Mouse (Mus musculus) forebrain, embryonic 11.5 days (tissue): ENCODE measurements around the gene Kctd11. TPM values are rescaled to one million over a fixed set of nuclear protein-coding genes. Genes with fewer than 3 reads are reported as not detected.

ENCODE experiments used
- ATAC-seq: fragments of 200-750 bp; cut with Nextera tagmentation; replicated peaks from 2 replicates; pipeline ENCODE4 v1.8.0; 2017; ENCODE audit warnings: moderate TSS enrichment; ENCODE audit not compliant: low FRiP score
- DNase-seq: peaks from one replicate; pipeline ENCODE4 v3.0.0-alpha.2; 2017; ENCODE audit warnings: low spot score
- H3K27ac ChIP-seq: fragments of 300-500 bp; sonication (generic); 2 replicates; pipeline ENCODE4 v1.5.1; 2014; ENCODE audit warnings: low read depth, low read length
- H3K27me3 ChIP-seq: fragments of 300-500 bp; sonication (generic); 2 replicates; pipeline ENCODE4 v1.6.1; 2014; ENCODE audit warnings: mild to moderate bottlenecking, low read length, mixed read lengths; ENCODE audit not compliant: control insufficient read depth, insufficient read depth
- H3K36me3 ChIP-seq: fragments of 300-500 bp; sonication (generic); 2 replicates; pipeline ENCODE4 v1.6.1; 2014; ENCODE audit warnings: mild to moderate bottlenecking, low read length, moderate library complexity, mixed read lengths; ENCODE audit not compliant: control insufficient read depth, insufficient read depth
- H3K4me1 ChIP-seq: fragments of 300-500 bp; sonication (generic); replicated peaks from 2 replicates; pipeline ENCODE4 v1.6.1; 2014; ENCODE audit warnings: low read length, mixed read lengths; ENCODE audit not compliant: control insufficient read depth, insufficient read depth
- H3K4me2 ChIP-seq: fragments of 300-500 bp; sonication (generic); 2 replicates; pipeline ENCODE4 v1.6.1; 2014; ENCODE audit warnings: low read depth, mild to moderate bottlenecking, low read length, moderate library complexity, mixed read lengths; ENCODE audit not compliant: severe bottlenecking
- H3K4me3 ChIP-seq: fragments of 300-500 bp; sonication (generic); 2 replicates; pipeline ENCODE4 v1.5.1; 2014; ENCODE audit warnings: low read depth, low read length
- H3K9ac ChIP-seq: fragments of 300-500 bp; sonication (generic); 2 replicates; pipeline ENCODE4 v1.6.1; 2014; ENCODE audit warnings: low read length
- H3K9me3 ChIP-seq: fragments of 300-500 bp; sonication (generic); 2 replicates; pipeline ENCODE4 v1.6.1; 2016; ENCODE audit warnings: low read length, mixed read lengths; ENCODE audit not compliant: control insufficient read depth
- WGBS: fragments of 180-500 bp; shearing (Covaris S2); extraction: QIAGEN DNeasy Blood & Tissue Kit; methylation state at CpG from one replicate; pipeline ENCODE4 v1.1.7; 2014; 5-methylcytosine and 5-hydroxymethylcytosine counted together
- polyA plus RNA-seq: library from polyadenylated mRNA; unstranded; fragments of >200 nt; fragmentation: Nextera tagmentation; extraction: Ambion mirVana; gene quantifications from 2 replicates; pipeline ENCODE4 v1.2.1, GENCODE M21; 2014

Gene Kctd11
- polyA plus RNA-seq, 1 experiment from 2014 or later, result 3.0 TPM

DNA sequence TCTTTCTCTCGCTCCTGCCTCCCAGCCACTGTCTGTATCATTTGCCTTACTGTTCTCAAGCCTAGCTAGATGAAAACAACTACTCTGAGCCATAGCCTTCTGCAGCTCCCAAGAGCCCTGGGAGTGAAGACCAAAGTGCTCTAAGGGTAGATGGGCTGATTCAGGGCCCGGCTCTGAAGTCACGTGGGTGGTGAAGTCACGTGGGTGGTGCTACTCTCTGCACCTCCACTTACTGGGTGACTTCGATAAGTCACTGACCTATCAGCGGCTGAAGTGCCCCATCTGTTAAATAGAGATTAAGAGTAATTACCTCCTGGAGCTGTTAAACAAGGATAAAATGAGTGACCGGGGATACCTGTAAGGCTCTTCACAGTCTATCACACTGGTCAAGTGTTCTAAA is 27.2 kb downstream of the Kctd11 start:
- no peak for DNase-seq
- Histone ChIP-seq H3K36me3 (peaks cover 3% of the 10 kb centered on the region; the same call in 1 of the 2 replicates), H3K9me3 (no peaks in the 10 kb centered on the region), H3K27ac (no peak overlapping the region), H3K27me3 (peaks cover 9% of the 10 kb centered on the region; the same call in 1 of the 2 replicates), H3K4me1 (no peaks in the 10 kb centered on the region), H3K4me2 (no peak overlapping the region), H3K9ac (no peak overlapping the region), H3K4me3 (no peak overlapping the region)
- no peak for ATAC-seq
- 79% methylated on average over 7 of the region's 7 CpGs for WGBS

DNA sequence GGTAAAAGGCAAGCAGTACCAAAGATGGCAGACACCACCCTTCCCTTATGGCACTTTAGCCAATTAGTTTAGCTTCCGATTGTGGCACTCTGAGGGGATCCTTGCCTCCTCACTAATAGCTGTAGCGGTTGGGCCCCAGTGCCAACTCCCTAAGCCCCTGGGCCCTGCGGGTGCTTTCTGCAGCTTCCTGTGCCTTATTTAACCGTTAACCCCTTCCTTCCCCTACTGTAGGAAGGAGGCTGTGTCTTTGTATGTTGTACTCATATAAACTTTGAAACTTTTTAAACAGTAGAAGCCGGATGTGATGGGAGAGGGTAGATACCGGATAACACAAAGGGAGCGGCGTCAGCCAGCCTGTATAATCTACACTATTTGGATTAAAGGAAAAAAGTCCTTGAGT is 30.5 kb downstream of the Kctd11 start:
- Histone ChIP-seq H3K9me3 (no peaks in the 10 kb centered on the region), H3K4me1 (peaks cover 5% of the 10 kb centered on the region; the same call in 1 of the 2 replicates), H3K36me3 (peaks cover 3% of the 10 kb centered on the region; the same call in 1 of the 2 replicates), H3K4me3 (no peak overlapping the region), H3K27ac (no peak overlapping the region), H3K27me3 (no peaks in the 10 kb centered on the region), H3K4me2 (no peak overlapping the region), H3K9ac (no peak overlapping the region)
- ATAC-seq (no peak), DNase-seq (no peak)
- WGBS, result 82% methylated on average over 8 of the region's 8 CpGs

DNA sequence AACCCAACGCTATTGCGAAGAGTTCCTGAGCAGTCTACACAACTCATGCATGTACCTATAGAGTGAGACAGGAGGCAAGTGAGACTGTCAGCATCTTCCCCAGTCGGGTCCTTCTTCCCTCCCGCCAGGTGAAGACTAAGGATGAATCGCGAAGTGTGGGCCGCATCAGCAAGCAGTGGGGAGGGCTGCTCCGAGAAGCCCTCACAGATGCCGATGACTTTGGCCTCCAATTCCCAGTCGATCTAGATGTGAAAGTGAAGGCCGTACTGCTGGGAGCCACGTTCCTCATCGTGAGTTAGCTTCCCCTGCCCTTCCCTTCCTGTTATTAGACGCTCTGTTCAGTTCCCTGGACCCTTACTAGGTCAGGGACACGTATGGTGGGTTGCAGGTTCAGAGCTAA is 31.3 kb downstream of the Kctd11 start:
- no peak overlapping the region for H3K9ac ChIP-seq
- peaks cover 3% of the 10 kb centered on the region; the same call in 1 of the 2 replicates for H3K36me3 ChIP-seq
- 94% methylated on average over 15 of the region's 15 CpGs for WGBS
- H3K4me3 ChIP-seq, result no peak overlapping the region
- H3K9me3 ChIP-seq, result no peaks in the 10 kb centered on the region
- H3K27me3 ChIP-seq, result no peaks in the 10 kb centered on the region
- ATAC-seq, result no peak
- no peak for DNase-seq
- H3K4me1 ChIP-seq, result peaks cover 5% of the 10 kb centered on the region; the same call in 1 of the 2 replicates
- no peak overlapping the region for H3K27ac ChIP-seq
- H3K4me2 ChIP-seq, result no peak overlapping the region

DNA sequence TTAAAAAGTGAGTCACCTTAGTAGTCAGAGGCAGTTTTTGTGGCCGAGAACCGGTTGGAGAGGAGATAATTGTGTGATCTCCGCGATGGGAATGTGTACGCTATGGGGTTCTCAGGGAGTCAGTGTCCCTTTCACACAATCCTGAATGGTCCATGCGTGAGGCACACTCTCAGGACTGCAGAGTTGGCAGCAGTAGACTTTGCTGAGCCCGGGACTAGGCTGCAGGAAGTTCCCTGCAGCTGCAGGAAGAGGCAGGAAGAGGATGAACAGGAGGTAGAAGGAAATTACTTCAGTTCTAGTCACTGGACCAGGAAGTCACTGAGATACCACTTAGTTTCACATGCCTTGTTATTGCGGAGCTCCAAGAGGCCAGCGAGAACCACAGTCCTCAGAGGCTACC is 32.1 kb downstream of the Kctd11 start:
- Histone ChIP-seq H3K27ac (no peak overlapping the region), H3K4me1 (peaks cover 5% of the 10 kb centered on the region; the same call in 1 of the 2 replicates)

DNA sequence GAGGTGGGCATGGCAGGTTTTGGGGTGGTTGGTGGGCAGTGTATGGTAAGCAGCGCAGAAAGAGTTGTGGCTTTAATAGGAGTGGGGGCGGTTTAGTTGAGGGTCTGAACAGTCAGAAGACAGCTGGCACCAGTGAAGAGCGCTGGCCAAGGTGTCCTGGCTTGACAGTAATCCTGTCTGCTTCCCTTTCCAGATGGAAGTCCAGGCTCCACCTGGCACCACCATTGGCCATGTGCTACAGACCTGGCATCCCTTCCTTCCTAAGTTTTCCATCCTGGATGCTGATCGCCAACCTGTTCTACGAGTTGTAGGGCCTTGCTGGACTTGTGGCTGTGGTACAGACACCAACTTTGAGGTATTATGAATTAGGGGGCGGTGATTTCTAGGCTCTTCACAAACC is 33.2 kb downstream of the Kctd11 start:
- no peak overlapping the region for H3K4me2 ChIP-seq
- over 99% methylated on average over 6 of the region's 6 CpGs for WGBS
- H3K27me3 ChIP-seq, result no peaks in the 10 kb centered on the region
- H3K36me3 ChIP-seq, result peaks cover 3% of the 10 kb centered on the region; the same call in 1 of the 2 replicates
- H3K4me3 ChIP-seq, result no peak overlapping the region; the same call in 1 of the 2 replicates
- no peak for ATAC-seq
- no peaks in the 10 kb centered on the region for H3K9me3 ChIP-seq
- H3K9ac ChIP-seq, result no peak overlapping the region
- no peak for DNase-seq
- no peak overlapping the region for H3K27ac ChIP-seq
- H3K4me1 ChIP-seq, result peaks cover 5% of the 10 kb centered on the region; the same call in 1 of the 2 replicates

More for the DNA sequence above, 32.1 kb downstream of the Kctd11 start:
- Histone ChIP-seq H3K4me3 (no peak overlapping the region), H3K27me3 (no peaks in the 10 kb centered on the region), H3K9me3 (no peaks in the 10 kb centered on the region), H3K9ac (no peak overlapping the region), H3K4me2 (no peak overlapping the region), H3K36me3 (peaks cover 3% of the 10 kb centered on the region; the same call in 1 of the 2 replicates)
- ATAC-seq (no peak), DNase-seq (no peak)
- WGBS, result 91% methylated on average over 9 of the region's 9 CpGs

DNA sequence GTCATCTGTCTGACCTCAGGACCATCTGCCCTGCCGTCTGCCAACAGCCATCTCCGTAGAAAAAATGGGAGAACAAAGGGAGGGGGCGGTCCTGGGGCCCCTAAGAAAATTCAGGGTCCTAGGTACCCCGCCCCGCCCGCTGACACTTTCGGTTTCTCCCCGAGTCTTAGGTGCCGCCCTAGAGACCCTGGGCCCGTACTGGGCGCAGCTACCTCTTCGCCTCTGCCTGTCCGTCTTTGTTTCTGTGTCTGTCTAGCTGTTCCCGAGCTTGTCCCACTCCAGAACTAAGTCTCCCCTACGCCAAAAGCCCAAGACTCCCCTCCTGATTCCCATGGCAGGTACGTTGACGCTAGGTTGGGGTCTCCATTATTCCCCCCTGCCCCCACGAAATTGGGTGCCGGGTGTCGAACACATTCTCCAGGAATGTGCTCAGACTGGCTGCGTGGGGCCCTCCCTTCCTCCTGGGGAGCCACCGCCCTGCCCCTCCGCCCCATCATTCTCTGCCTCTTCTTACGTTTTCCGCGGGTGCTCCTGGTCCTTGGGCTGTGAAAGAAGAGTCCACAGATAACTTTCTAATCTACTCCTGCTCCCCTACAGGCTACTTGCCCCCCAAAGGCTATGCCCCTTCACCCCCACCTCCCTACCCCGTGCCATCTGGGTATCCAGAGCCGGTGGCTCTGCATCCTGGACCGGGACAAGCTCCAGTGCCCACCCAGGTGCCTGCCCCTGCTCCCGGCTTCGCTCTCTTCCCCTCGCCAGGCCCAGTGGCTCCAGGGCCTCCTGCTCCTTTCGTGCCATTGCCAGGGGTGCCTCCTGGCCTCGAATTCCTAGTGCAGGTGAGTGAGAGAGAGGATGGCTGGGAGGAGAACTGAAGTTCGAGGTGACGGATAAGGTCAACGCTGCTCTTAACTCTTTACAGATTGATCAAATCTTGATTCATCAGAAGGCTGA is 34.2 kb downstream of the Kctd11 start:
- ATAC-seq (peak; percentile 59), DNase-seq (no peak)
- H3K4me1 ChIP-seq, result peaks cover 5% of the 10 kb centered on the region; the same call in 1 of the 2 replicates
- H3K27ac ChIP-seq, result peak overlapping the region; percentile 94
- peaks cover 3% of the 10 kb centered on the region; the same call in 1 of the 2 replicates for H3K36me3 ChIP-seq
- peak overlapping the region; percentile 84 for H3K4me2 ChIP-seq
- 13% methylated on average over 37 of the region's 37 CpGs for WGBS
- peak overlapping the region; percentile 75 for H3K9ac ChIP-seq
- no peaks in the 10 kb centered on the region for H3K9me3 ChIP-seq
- peak overlapping the region; percentile 55 for H3K4me3 ChIP-seq
- no peaks in the 10 kb centered on the region for H3K27me3 ChIP-seq

DNA sequence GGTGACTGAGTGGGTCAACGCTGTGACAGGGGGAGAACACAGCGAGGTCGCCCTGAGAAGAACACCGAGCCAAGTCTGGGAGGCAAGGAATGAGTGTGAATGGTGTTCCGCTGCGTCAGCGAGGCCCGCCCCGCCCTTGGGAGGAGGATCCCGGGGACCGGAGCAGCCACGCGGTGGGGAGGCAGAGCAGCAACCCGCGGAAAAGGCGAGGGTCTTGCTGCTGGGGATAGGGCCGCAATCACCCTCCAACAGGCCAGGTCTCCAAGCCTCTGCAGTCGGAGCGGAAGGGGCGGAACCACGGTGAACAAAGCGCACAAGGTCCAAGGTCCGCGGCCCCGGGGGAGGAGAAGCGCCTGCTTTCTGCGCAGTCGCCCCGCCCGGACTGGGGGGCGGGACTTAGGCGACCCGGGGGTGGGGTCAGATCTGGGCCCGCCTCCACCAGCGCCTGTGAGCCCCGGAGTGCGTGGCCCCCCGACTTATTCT is 35.0 kb downstream of the Kctd11 start, which contains the start of gene Plscr3:
Gene Plscr3 (plus strand): TSS at position 179 of the 483 bp plus-strand sequence.
- Histone ChIP-seq H3K4me3 (peak within 1 kb of the TSS; percentile 55), H3K27me3 (no peaks in the 10 kb centered on the region), H3K36me3 (peaks cover under 1% of the 10 kb centered on the region; the same call in 1 of the 2 replicates), H3K4me2 (peak within 1 kb of the TSS; percentile 84), H3K9ac (peak within 1 kb of the TSS; percentile 75), H3K9me3 (no peaks in the 10 kb centered on the region), H3K27ac (peak within 1 kb of the TSS; percentile 94), H3K4me1 (peaks cover 5% of the 10 kb centered on the region; the same call in 1 of the 2 replicates)
- under 1% methylated on average over 38 of the region's 38 CpGs for whole genome bisulfite sequencing
- ATAC-seq (peak; percentile 88), DNase-seq (peak; percentile 96)

DNA sequence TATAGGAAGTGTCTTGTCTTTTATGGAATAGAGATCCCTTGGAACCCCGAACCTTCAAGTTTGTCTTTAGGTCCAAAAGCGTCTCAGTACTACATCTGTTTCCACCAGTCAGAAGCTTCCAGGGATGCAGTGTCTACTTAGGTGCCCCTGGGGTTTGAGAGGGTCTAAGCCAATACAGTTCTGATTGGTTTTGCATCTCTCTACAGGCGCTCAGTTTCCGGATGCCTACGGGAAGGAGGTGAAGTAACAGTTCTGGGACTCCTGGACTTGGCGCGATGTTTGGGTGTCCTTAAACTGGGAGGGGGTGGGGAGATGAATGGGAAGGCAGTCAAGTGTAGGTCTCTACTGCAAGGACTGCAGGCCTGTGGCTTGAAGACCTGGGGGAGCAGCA is 42.5 kb downstream of the Kctd11 start:
- WGBS, result 1% methylated on average over 7 of the region's 7 CpGs
- no peaks in the 10 kb centered on the region for H3K36me3 ChIP-seq
- H3K4me1 ChIP-seq, result peaks cover 30% of the 10 kb centered on the region
- DNase-seq (no peak), ATAC-seq (peak; percentile 4)
- H3K4me3 ChIP-seq, result peak overlapping the region; percentile 73
- peak overlapping the region; percentile 73 for H3K4me2 ChIP-seq
- peak overlapping the region; percentile 58 for H3K9ac ChIP-seq
- no peaks in the 10 kb centered on the region for H3K9me3 ChIP-seq
- no peaks in the 10 kb centered on the region; the same call in 1 of the 2 replicates for H3K27me3 ChIP-seq
- H3K27ac ChIP-seq, result peak overlapping the region; percentile 48; the same call in 1 of the 2 replicates
